Mouse (Mus musculus) myocyte (in vitro differentiated cells): ENCODE measurements at regions not wholly inside any gene's neighbourhood (a gene's known extent, or its start where the extent isn't known, plus 50 kb on each side); places are given as distances from the start of the nearest gene placed in this dataset.

Experiments used
- H3K27me3 ChIP-seq: one replicate; pipeline ENCODE4 v1.6.1; 2011; ENCODE audit not compliant: control insufficient read depth, insufficient read depth, insufficient read length
- H3K36me3 ChIP-seq: one replicate; pipeline ENCODE4 v1.6.1; 2011; ENCODE audit not compliant: control insufficient read depth, insufficient read depth
- H3K4me2 ChIP-seq: one replicate; pipeline ENCODE4 v1.6.1; 2011; ENCODE audit warnings: low read depth, control low read depth
- H3K4me3 ChIP-seq: one replicate; pipeline ENCODE4 v1.5.1; 2011; ENCODE audit warnings: mild to moderate bottlenecking, control low read depth, moderate library complexity
- H3K79me2 ChIP-seq: one replicate; pipeline ENCODE4 v1.6.1; 2011; ENCODE audit not compliant: control insufficient read depth, insufficient read depth
- H3ac ChIP-seq: one replicate; pipeline ENCODE4 v1.6.1; 2011; ENCODE audit not compliant: control insufficient read depth, insufficient read length
- CEBPB ChIP-seq: IDR thresholded peaks from 2 replicates; pipeline ENCODE4 v1.6.1; 2011; ENCODE audit warnings: mild to moderate bottlenecking, moderate library complexity; ENCODE audit not compliant: poor library complexity, insufficient read depth, severe bottlenecking
- E2F4 ChIP-seq: IDR thresholded peaks from one replicate; pipeline ENCODE4 v1.6.1; 2011; ENCODE audit warnings: mild to moderate bottlenecking, control low read depth, moderate library complexity; ENCODE audit not compliant: insufficient read depth
- MAX ChIP-seq: IDR thresholded peaks from one replicate; pipeline ENCODE4 v1.6.1; 2011; ENCODE audit warnings: low read depth, mild to moderate bottlenecking, control low read depth
- MYOD1 ChIP-seq, 3 experiments: IDR thresholded peaks; one replicate each; pipeline ENCODE4 v1.6.1; 2011; ENCODE audit warnings: control low read depth in 2 of 3, low read depth in 2 of 3, mild to moderate bottlenecking in 2 of 3, moderate library complexity in 1 of 3; ENCODE audit not compliant: insufficient read length in 2 of 3, control insufficient read depth in 1 of 3
- MYOG ChIP-seq, 3 experiments: IDR thresholded peaks; one replicate each; pipeline ENCODE4 v1.6.1; 2011; ENCODE audit warnings: control low read depth in 2 of 3, low read depth in 2 of 3, mild to moderate bottlenecking in 2 of 3; ENCODE audit not compliant: insufficient read length in 2 of 3, control insufficient read depth in 1 of 3, insufficient read depth in 1 of 3
- POLR2A ChIP-seq: IDR thresholded peaks from one replicate; pipeline ENCODE4 v1.6.1; 2011; ENCODE audit warnings: low read depth, mild to moderate bottlenecking, control low read depth, moderate library complexity; ENCODE audit not compliant: insufficient read length
- POLR2AphosphoS2 ChIP-seq: IDR thresholded peaks from one replicate; pipeline ENCODE4 v1.6.1; 2011; ENCODE audit warnings: low read depth, control low read depth; ENCODE audit not compliant: insufficient read length
- REST ChIP-seq: IDR thresholded peaks from one replicate; pipeline ENCODE4 v1.6.1; 2011; ENCODE audit warnings: mild to moderate bottlenecking, control low read depth, moderate library complexity; ENCODE audit not compliant: insufficient read depth, insufficient read length
- SRF ChIP-seq: IDR thresholded peaks from one replicate; pipeline ENCODE4 v1.6.1; 2011; ENCODE audit warnings: low read depth; ENCODE audit not compliant: control insufficient read depth, insufficient read length
- TCF12 ChIP-seq: IDR thresholded peaks from one replicate; pipeline ENCODE4 v1.6.1; 2011; ENCODE audit warnings: mild to moderate bottlenecking, control low read depth; ENCODE audit not compliant: poor library complexity, insufficient read depth, severe bottlenecking
- TCF3 ChIP-seq: IDR thresholded peaks from one replicate; pipeline ENCODE4 v1.6.1; 2011; ENCODE audit warnings: low read depth, control low read depth; ENCODE audit not compliant: insufficient read length
- USF1 ChIP-seq: IDR thresholded peaks from one replicate; pipeline ENCODE4 v1.6.1; 2011; ENCODE audit warnings: low read depth, mild to moderate bottlenecking, control low read depth, moderate library complexity

GRCm38 (mm10) chr6:93230450-93230849 is 287.2 kb upstream of the Adamts9 start:
- no peak for TF ChIP-seq SRF
- TF ChIP-seq CEBPB: no peak
- TF ChIP-seq POLR2AphosphoS2: no peak
- TF ChIP-seq TCF3: no peak
- TF ChIP-seq TCF12: no peak
- TF ChIP-seq USF1: no peak
- TF ChIP-seq MYOG (IDR thresholded peaks at IDR 0.05; ENCODE audit: control insufficient read depth in 1 of 3, insufficient read depth in 1 of 3, insufficient read length in 2 of 3, low read depth in 2 of 3): no peak
- no peak for TF ChIP-seq POLR2A
- no peak for TF ChIP-seq REST
- TF ChIP-seq E2F4: no peak
- TF ChIP-seq MYOD1 (IDR thresholded peaks at IDR 0.05; ENCODE audit: control insufficient read depth in 1 of 3, insufficient read length in 2 of 3, low read depth in 2 of 3): no peak
- TF ChIP-seq MAX: no peak
- no peaks in the 10 kb centered on the region for H3K79me2 ChIP-seq
- H3ac ChIP-seq: no peak overlapping the region
- no peaks in the 10 kb centered on the region for H3K36me3 ChIP-seq
- no peaks in the 10 kb centered on the region for H3K27me3 ChIP-seq
- H3K4me3 ChIP-seq: no peak overlapping the region
- peak overlapping the region; percentile 8 for H3K4me2 ChIP-seq

GRCm38 (mm10) chr6:93229320-93229719 is 286.0 kb upstream of the Adamts9 start:
- no peak overlapping the region for H3ac ChIP-seq
- H3K4me2 ChIP-seq: no peak overlapping the region
- H3K36me3 ChIP-seq: no peaks in the 10 kb centered on the region
- H3K79me2 ChIP-seq: no peaks in the 10 kb centered on the region
- H3K27me3 ChIP-seq: no peaks in the 10 kb centered on the region
- peak in 2 of 3 experiments; percentile 71 to 81 for TF ChIP-seq MYOD1 (IDR thresholded peaks at IDR 0.05; ENCODE audit: control insufficient read depth in 1 of 3, insufficient read length in 2 of 3, low read depth in 2 of 3)
- TF ChIP-seq MYOG (IDR thresholded peaks at IDR 0.05; ENCODE audit: control insufficient read depth in 1 of 3, insufficient read depth in 1 of 3, insufficient read length in 2 of 3, low read depth in 2 of 3): peak in 2 of 3 experiments; percentile 78 to 87
- peak; percentile 47 for TF ChIP-seq TCF12
- peak; percentile 16 for TF ChIP-seq TCF3
- no peak for TF ChIP-seq USF1
- no peak overlapping the region for H3K4me3 ChIP-seq

GRCm38 (mm10) chr6:93223610-93224550 is 280.6 kb upstream of the Adamts9 start:
- TF ChIP-seq CEBPB (no peak), SRF (no peak), POLR2AphosphoS2 (no peak), POLR2A (no peak), MYOD1 (IDR thresholded peaks at IDR 0.05; ENCODE audit: control insufficient read depth in 1 of 3, insufficient read length in 2 of 3, low read depth in 2 of 3) (no peak), REST (no peak)

GRCm38 (mm10) chr6:93218015-93218593 is 274.8 kb upstream of the Adamts9 start:
- H3ac ChIP-seq: no peak overlapping the region
- H3K79me2 ChIP-seq: no peaks in the 10 kb centered on the region
- no peaks in the 10 kb centered on the region for H3K27me3 ChIP-seq
- no peaks in the 10 kb centered on the region for H3K36me3 ChIP-seq
- TF ChIP-seq TCF12: no peak
- TF ChIP-seq POLR2A: no peak
- TF ChIP-seq MYOG (IDR thresholded peaks at IDR 0.05; ENCODE audit: control insufficient read depth in 1 of 3, insufficient read depth in 1 of 3, insufficient read length in 2 of 3, low read depth in 2 of 3): no peak
- no peak overlapping the region for H3K4me3 ChIP-seq
- no peak overlapping the region for H3K4me2 ChIP-seq

More at GRCm38 (mm10) chr6:93223610-93224550, 280.6 kb upstream of the Adamts9 start:
- H3K36me3 ChIP-seq: no peaks in the 10 kb centered on the region
- no peak overlapping the region for H3ac ChIP-seq
- no peak overlapping the region for H3K4me2 ChIP-seq
- no peaks in the 10 kb centered on the region for H3K79me2 ChIP-seq
- H3K4me3 ChIP-seq: no peak overlapping the region
- H3K27me3 ChIP-seq: no peaks in the 10 kb centered on the region

- Histone ChIP-seq H3K36me3 (no peaks in the 10 kb centered on the region), H3ac (no peak overlapping the region), H3K79me2 (no peaks in the 10 kb centered on the region), H3K4me3 (no peak overlapping the region), H3K4me2 (no peak overlapping the region), H3K27me3 (no peaks in the 10 kb centered on the region)
- TF ChIP-seq SRF (no peak), CEBPB (no peak), TCF3 (no peak), POLR2AphosphoS2 (no peak), USF1 (no peak), TCF12 (no peak), REST (no peak), POLR2A (no peak), E2F4 (no peak), MYOD1 (IDR thresholded peaks at IDR 0.05; ENCODE audit: control insufficient read depth in 1 of 3, insufficient read length in 2 of 3, low read depth in 2 of 3) (no peak), MAX (no peak), MYOG (IDR thresholded peaks at IDR 0.05; ENCODE audit: control insufficient read depth in 1 of 3, insufficient read depth in 1 of 3, insufficient read length in 2 of 3, low read depth in 2 of 3) (no peak)
Observed at GRCm38 (mm10) chr6:93200886-93201285, 257.6 kb upstream of the Adamts9 start.
